Mouse (Mus musculus) testis, adult 2 months (tissue): ENCODE results near the gene Uqcrq. TPM values are rescaled to one million over a fixed set of nuclear protein-coding genes. Genes with fewer than 3 reads are reported as not detected.
"Not testable (repeated sequence)": the region's sequence is repeated elsewhere in the genome, so short reads cannot be mapped to it uniquely, and the experiment has no call there.

ENCODE experiments used
- H3K27ac ChIP-seq: fragments of 200-500 bp; 2 replicates; pipeline ENCODE4 v1.5.1; 2012; ENCODE audit warnings: low read depth, low read length; ENCODE audit not compliant: control insufficient read depth, insufficient read depth
- H3K27me3 ChIP-seq: fragments of 200-500 bp; 2 replicates; pipeline ENCODE4 v1.6.1; 2012; ENCODE audit warnings: mild to moderate bottlenecking, low read length, moderate library complexity; ENCODE audit not compliant: control insufficient read depth, insufficient read depth
- H3K36me3 ChIP-seq: fragments of 200-500 bp; 2 replicates; pipeline ENCODE4 v1.6.1; 2012; ENCODE audit warnings: mild to moderate bottlenecking, low read length; ENCODE audit not compliant: control insufficient read depth, insufficient read depth
- H3K4me1 ChIP-seq: fragments of 200-500 bp; 2 replicates; pipeline ENCODE4 v1.6.1; 2012; ENCODE audit warnings: low read length; ENCODE audit not compliant: control insufficient read depth, insufficient read depth
- H3K4me3 ChIP-seq: fragments of 200-500 bp; 2 replicates; pipeline ENCODE4 v1.5.1; 2012; ENCODE audit warnings: low read depth, mild to moderate bottlenecking, low read length, moderate library complexity, mixed read lengths; ENCODE audit not compliant: control insufficient read depth
- CTCF ChIP-seq: fragments of 200-500 bp; IDR thresholded peaks from 2 replicates; pipeline ENCODE4 v1.5.1; 2012; ENCODE audit warnings: low read depth, mild to moderate bottlenecking, inconsistent platforms, low read length, moderate library complexity; ENCODE audit not compliant: control insufficient read depth, insufficient read depth, insufficient replicate concordance
- POLR2A ChIP-seq: fragments of 200-500 bp; IDR thresholded peaks from 2 replicates; pipeline ENCODE4 v1.6.1; 2012; ENCODE audit warnings: low read depth, mild to moderate bottlenecking, inconsistent platforms, low read length, moderate library complexity; ENCODE audit not compliant: control insufficient read depth
- polyA plus RNA-seq: library from polyadenylated mRNA; depleted of rRNA; stranded (reverse); fragments of >200 nt; gene quantifications from 2 replicates; pipeline ENCODE4 v1.2.3, GENCODE M21; 2012

Gene Uqcrq
- polyA plus RNA-seq, 1 experiment, result 969 TPM

- no peaks in the 10 kb centered on the region for H3K27me3 ChIP-seq
- H3K36me3 ChIP-seq, result no peaks in the 10 kb centered on the region
- no peak overlapping the region for H3K27ac ChIP-seq
- peaks cover 7% of the 10 kb centered on the region for H3K4me1 ChIP-seq
- TF ChIP-seq POLR2A, result no peak
- no peak overlapping the region for H3K4me3 ChIP-seq
These were observed 2.4 kb upstream of the Uqcrq start for GRCm38 (mm10) chr11:53433057-53433456.

DNA sequence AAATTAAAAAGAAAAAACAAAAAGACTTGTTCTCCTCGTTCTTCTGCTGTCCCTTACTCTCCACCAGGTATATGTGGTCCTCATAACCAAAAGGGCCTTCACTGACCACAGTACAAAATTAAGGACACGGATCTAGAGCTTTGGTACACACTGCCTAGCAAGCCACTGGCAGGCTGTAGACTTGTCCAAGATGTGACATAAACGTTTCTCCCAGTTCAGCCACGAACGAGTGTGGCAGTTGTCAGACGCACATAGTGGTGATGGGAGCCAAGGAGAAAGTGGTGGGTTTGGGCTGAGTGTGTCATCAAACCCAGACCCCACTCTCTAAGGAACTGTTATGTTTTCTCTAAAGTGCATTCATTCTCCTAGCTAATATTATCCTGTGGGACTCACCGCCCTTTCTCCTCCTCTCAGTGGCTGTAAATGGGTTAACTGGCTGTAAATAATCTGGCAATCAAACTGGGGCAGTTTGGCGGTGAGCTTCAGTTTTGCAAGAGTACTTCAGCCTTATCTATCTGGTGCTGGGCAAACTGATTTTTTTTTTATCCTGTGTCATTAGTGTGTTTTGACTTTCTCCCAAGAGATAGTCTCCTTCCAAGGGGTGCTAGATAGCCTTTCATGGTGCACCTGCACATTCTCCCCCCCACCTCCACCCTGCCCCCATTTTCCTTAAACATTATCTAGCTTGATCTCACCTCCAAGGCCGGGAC, 871 bp upstream of the Uqcrq start:
- Histone ChIP-seq H3K36me3 (no peaks in the 10 kb centered on the region), H3K4me1 (peaks cover 7% of the 10 kb centered on the region), H3K4me3 (peak overlapping the region; percentile 94), H3K27me3 (no peaks in the 10 kb centered on the region), H3K27ac (peak overlapping the region; percentile 91)
- no peak for TF ChIP-seq CTCF
- TF ChIP-seq POLR2A, result no peak

- H3K4me3 ChIP-seq, result peak overlapping the region; percentile 94
- TF ChIP-seq POLR2A (no peak; the same call in 1 of the 2 replicates), CTCF (no peak)
- H3K4me1 ChIP-seq, result peaks cover 7% of the 10 kb centered on the region
- peak overlapping the region; percentile 90 for H3K27ac ChIP-seq
- H3K36me3 ChIP-seq, result no peaks in the 10 kb centered on the region
- no peaks in the 10 kb centered on the region for H3K27me3 ChIP-seq
These were observed 346 bp downstream of the Uqcrq start for GRCm38 (mm10) chr11:53430300-53430669.

- peak overlapping the region; percentile 68 for H3K4me3 ChIP-seq
- peaks cover 7% of the 10 kb centered on the region for H3K4me1 ChIP-seq
- no peaks in the 10 kb centered on the region for H3K27me3 ChIP-seq
- H3K36me3 ChIP-seq, result no peaks in the 10 kb centered on the region
- H3K27ac ChIP-seq, result peak overlapping the region; percentile 52; the same call in 1 of the 2 replicates
- no peak for TF ChIP-seq CTCF
- TF ChIP-seq POLR2A, result no peak
These were observed 1.4 kb downstream of the Uqcrq start for GRCm38 (mm10) chr11:53429182-53429581.

GRCm38 (mm10) chr11:53428716-53429057, 1.9 kb downstream of the Uqcrq start:
- H3K4me3 ChIP-seq, result no peak overlapping the region
- peaks cover 7% of the 10 kb centered on the region for H3K4me1 ChIP-seq
- H3K27ac ChIP-seq, result no peak overlapping the region
- TF ChIP-seq POLR2A (no peak), CTCF (no peak)
- H3K36me3 ChIP-seq, result no peaks in the 10 kb centered on the region
- no peaks in the 10 kb centered on the region for H3K27me3 ChIP-seq

- no peak overlapping the region for H3K4me3 ChIP-seq
- no peaks in the 10 kb centered on the region for H3K27me3 ChIP-seq
- peaks cover 7% of the 10 kb centered on the region for H3K4me1 ChIP-seq
- no peak for TF ChIP-seq POLR2A
- TF ChIP-seq CTCF, result no peak
- no peak overlapping the region for H3K27ac ChIP-seq
- no peaks in the 10 kb centered on the region for H3K36me3 ChIP-seq
These were observed 2.5 kb downstream of the Uqcrq start for GRCm38 (mm10) chr11:53427993-53428715.

GRCm38 (mm10) chr11:53426914-53427313, 3.7 kb downstream of the Uqcrq start:
- H3K27me3 ChIP-seq, H3K36me3 ChIP-seq, H3K4me1 ChIP-seq, H3K4me3 ChIP-seq, H3K27ac ChIP-seq: not testable (repeated sequence)

DNA sequence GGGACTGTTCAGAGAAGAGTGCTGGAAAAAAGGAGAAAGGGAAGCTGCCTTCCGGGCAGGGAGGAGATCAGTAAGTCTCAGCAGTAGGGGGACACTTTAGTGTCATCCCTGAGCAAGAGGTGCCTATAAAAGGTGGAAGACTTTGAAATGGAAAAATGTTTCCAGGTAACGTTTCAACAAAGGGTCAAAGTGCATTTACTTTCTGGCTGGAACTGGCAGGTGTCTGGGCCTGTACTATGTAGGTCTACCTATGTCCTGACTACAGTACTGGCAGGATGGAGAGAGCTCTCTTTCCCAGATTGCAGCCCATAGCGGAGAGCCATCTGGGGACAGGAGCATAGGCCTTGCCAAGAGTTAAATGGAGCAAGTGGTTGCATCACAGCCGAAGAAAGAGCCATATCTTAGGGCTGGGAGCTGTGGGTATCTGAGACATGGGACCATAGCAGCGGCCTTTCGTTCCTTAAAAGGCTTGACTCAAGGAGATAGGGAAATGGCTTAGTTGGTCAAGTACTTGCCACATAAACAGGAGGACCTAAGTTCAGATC, 4.8 kb downstream of the Uqcrq start:
- no peaks in the 10 kb centered on the region for H3K27me3 ChIP-seq
- H3K27ac ChIP-seq, result no peak overlapping the region
- H3K4me3 ChIP-seq, result no peak overlapping the region
- TF ChIP-seq POLR2A (no peak), CTCF (no peak)
- H3K4me1 ChIP-seq, result peaks cover 4% of the 10 kb centered on the region
- no peaks in the 10 kb centered on the region for H3K36me3 ChIP-seq
